Mouse (Mus musculus) embryonic stem cell, embryonic (primary cell): Measurements from ENCODE around the gene Eif3i.

Experiments
- CTCF ChIA-PET, 4 experiments: fragments of 300-600 bp in 2 of 4; fragments of 350-600 bp in 2 of 4; sonication (Branson Sonifier 250); formaldehyde crosslinking; loops; one replicate each; lab custom pipeline; 2022; ENCODE audit warnings: inconsistent platforms in 2 of 4; lab: Charles Lee
- POLR2A ChIA-PET, 4 experiments: fragments of 300-600 bp in 2 of 4; fragments of 350-600 bp in 2 of 4; sonication (Branson Sonifier 250); formaldehyde crosslinking; loops; one replicate each; lab custom pipeline; 2022; ENCODE audit warnings: antibody characterized with exemption in 4 of 4, inconsistent platforms in 1 of 4; lab: Charles Lee

The Eif3i gene

GRCm38 (mm10) chr4:129549306-129549705 lies 51.1 kb downstream of the Eif3i start:
- CTCF ChIA-PET: interaction anchor here (0.6 to 2.2 kb wide), 25 partner anchors 9 to 1292 kb away, joined by 3 to 13 read pairs (median 4); partner anchors contain the start of gene Tinagl1 (in 1 of the 4)
- POLR2A ChIA-PET: interaction anchor here in 2 of 4 experiments (0.5 to 1.1 kb wide), 8 partner anchors 9 to 322 kb away, joined by 3 to 8 read pairs (median 4); no protein-coding TSS in a partner anchor

GRCm38 (mm10) chr4:129547631-129548030 lies 52.8 kb downstream of the Eif3i start:
- CTCF ChIA-PET: interaction anchor here in 2 of 4 experiments (2.0 kb wide), 2 partner anchors 24 to 37 kb away, joined by 5 read pairs; no protein-coding TSS in a partner anchor
- POLR2A ChIA-PET: interaction anchor here (0.6 to 1.6 kb wide), 6 partner anchors 9 to 149 kb away, joined by 3 to 7 read pairs (median 4); partner anchors contain the start of genes Marcksl1 (in 1 of the 4) and Tmem39b (in 1 of the 4)

GRCm38 (mm10) chr4:129544106-129544505 lies 56.3 kb downstream of the Eif3i start:
- CTCF ChIA-PET: interaction anchor here in 2 of 4 experiments (0.7 to 1.4 kb wide), 2 partner anchors 11 to 64 kb away, joined by 3 to 4 read pairs; no protein-coding TSS in a partner anchor

GRCm38 (mm10) chr4:129542592-129543141 lies 57.8 kb downstream of the Eif3i start, which contains the start of gene Hdac1:
TSS of gene Hdac1 (minus strand) at chr4:129542713.
- ChIA-PET POLR2A (interaction anchor here (0.5 to 7.3 kb wide), 59 partner anchors 8 to 978 kb away, joined by 3 to 66 read pairs (median 4); partner anchors contain the start of genes Marcksl1 (in 3 of the 4), Bsdc1 (in 2 of the 4), Txlna (in 2 of the 4) and Dcdc2b (in 1 of the 4)), CTCF (interaction anchor here (0.5 to 2.3 kb wide), 17 partner anchors 9 to 990 kb away, joined by 3 to 18 read pairs (median 4); no protein-coding TSS in a partner anchor)

More at GRCm38 (mm10) chr4:129544106-129544505, 56.3 kb downstream of the Eif3i start:
- POLR2A ChIA-PET: interaction anchor here in 3 of 4 experiments (0.7 to 3.4 kb wide), 8 partner anchors 12 to 274 kb away, joined by 3 to 25 read pairs (median 4); partner anchors contain the start of gene Marcksl1 (in 1 of the 3)
